Mouse (Mus musculus): ENCODE data around the gene Abcc6.
"Not testable (repeated sequence)": the region's sequence is repeated elsewhere in the genome, so short reads cannot be mapped to it uniquely, and the experiment has no call there.

Gene Abcc6

GRCm38 (mm10) chr7:46028681-46029080 is 1.4 kb downstream of the Abcc6 start:
- no peak for DNase-seq (ENCODE audit: low spot score in 2 of 2)

- DNase-seq (ENCODE audit: low spot score in 2 of 2), result no peak
Observed at GRCm38 (mm10) chr7:46025436-46025835, 4.7 kb downstream of the Abcc6 start.

- DNase-seq (ENCODE audit: low spot score in 2 of 2), result no peak
Observed at GRCm38 (mm10) chr7:46021951-46022350, 8.2 kb downstream of the Abcc6 start.

- no peak for DNase-seq (ENCODE audit: low spot score in 2 of 2)
Observed at GRCm38 (mm10) chr7:46019594-46019993, 10.5 kb downstream of the Abcc6 start.

- peak; percentile 46 to 52 for DNase-seq (ENCODE audit: low spot score in 2 of 2)
Observed at GRCm38 (mm10) chr7:46013266-46014010, 16.7 kb downstream of the Abcc6 start.

- no peak for DNase-seq (ENCODE audit: low spot score in 2 of 2)
Observed at GRCm38 (mm10) chr7:46012121-46012520, 18.0 kb downstream of the Abcc6 start.

- peak in 1 of 2 experiments; percentile 70 for DNase-seq (ENCODE audit: low spot score in 2 of 2)
Observed at GRCm38 (mm10) chr7:46009578-46009977, 20.5 kb downstream of the Abcc6 start.

- no peak for DNase-seq (ENCODE audit: low spot score in 2 of 2)
Observed at GRCm38 (mm10) chr7:46002748-46003147, 27.4 kb downstream of the Abcc6 start.

GRCm38 (mm10) chr7:46000577-46000976 is 29.5 kb downstream of the Abcc6 start:
- no peak for DNase-seq (ENCODE audit: low spot score in 2 of 2)

GRCm38 (mm10) chr7:45992470-45992869 is 37.6 kb downstream of the Abcc6 start:
- DNase-seq (ENCODE audit: low spot score in 2 of 2), result no peak

GRCm38 (mm10) chr7:45988344-45988743 is 41.8 kb downstream of the Abcc6 start:
- no peak for DNase-seq (ENCODE audit: low spot score in 2 of 2)

GRCm38 (mm10) chr7:45986893-45987292 is 43.2 kb downstream of the Abcc6 start:
- no peak for DNase-seq (ENCODE audit: low spot score in 2 of 2)

GRCm38 (mm10) chr7:45981612-45982011 is 48.5 kb downstream of the Abcc6 start:
- no peak for DNase-seq (ENCODE audit: low spot score in 2 of 2)

GRCm38 (mm10) chr7:45974512-45974911 is 55.6 kb downstream of the Abcc6 start:
- no peak for DNase-seq (ENCODE audit: low spot score in 2 of 2)

GRCm38 (mm10) chr7:45974103-45974502 is 56.0 kb downstream of the Abcc6 start:
- DNase-seq (ENCODE audit: low spot score in 2 of 2), result no peak

GRCm38 (mm10) chr7:45973271-45973687 is 56.8 kb downstream of the Abcc6 start:
- peak; percentile 42 to 67 for DNase-seq (ENCODE audit: low spot score in 2 of 2)

- no peak for DNase-seq (ENCODE audit: low spot score in 2 of 2)
Observed at GRCm38 (mm10) chr7:45971831-45972723, 58.0 kb downstream of the Abcc6 start.

- DNase-seq (ENCODE audit: low spot score in 2 of 2), result no peak
Observed at GRCm38 (mm10) chr7:45956611-45957010, 73.5 kb downstream of the Abcc6 start.

- DNase-seq (ENCODE audit: low spot score in 2 of 2), result no peak
Observed at GRCm38 (mm10) chr7:45949061-45949460, 81.0 kb downstream of the Abcc6 start.

- DNase-seq (ENCODE audit: low spot score in 2 of 2), result not testable (repeated sequence)
Observed at GRCm38 (mm10) chr7:45943280-45943679, 86.8 kb downstream of the Abcc6 start.

- no peak for DNase-seq (ENCODE audit: low spot score in 2 of 2)
Observed at GRCm38 (mm10) chr7:45941986-45942385, 88.1 kb downstream of the Abcc6 start.

- no peak for DNase-seq (ENCODE audit: low spot score in 2 of 2)
Observed at GRCm38 (mm10) chr7:45939836-45940235, 90.3 kb downstream of the Abcc6 start.

GRCm38 (mm10) chr7:45935114-45935513 is 95.0 kb downstream of the Abcc6 start:
- DNase-seq (ENCODE audit: low spot score in 2 of 2), result peak in 1 of 2 experiments; percentile 40

Measured in frontal cortex, postnatal 10 days (tissue).